Mouse (Mus musculus): ENCODE results near the gene Rbm46.
A peak's percentile ranks its signal among the peaks of the same experiment; 100 is the strongest.

The Rbm46 gene

DNA sequence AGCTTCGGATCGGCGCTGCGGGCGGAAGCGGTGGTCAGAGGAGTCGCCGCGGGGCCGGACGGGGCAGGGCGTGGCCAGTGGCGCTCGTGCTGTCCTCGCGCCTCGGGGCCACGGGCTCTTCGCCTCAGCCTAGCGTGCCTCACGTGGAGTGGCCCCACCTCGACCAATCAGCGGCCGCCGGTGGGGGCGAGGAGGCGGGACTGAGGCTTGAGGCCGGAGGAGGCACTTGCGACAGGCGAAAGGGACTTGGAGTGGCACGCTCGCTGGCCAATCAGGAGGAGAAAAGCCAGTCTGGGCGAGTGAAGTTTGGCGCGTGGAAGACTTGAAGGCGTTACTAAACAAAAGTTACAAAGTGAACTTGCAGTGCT, at the start of gene Rbm46:
Gene Rbm46, minus strand, starts transcription at position 112 of the 368 bp plus-strand sequence.
- peak; percentile 13 for DNase-seq

- DNase-seq: no peak
Observed at GRCm38 (mm10) chr3:82915632-82916031, 39.3 kb upstream of the Rbm46 start.

- DNase-seq: no peak
Observed at GRCm38 (mm10) chr3:82908671-82909070, 32.4 kb upstream of the Rbm46 start.

GRCm38 (mm10) chr3:82904211-82904908, 28.1 kb upstream of the Rbm46 start:
- no peak for DNase-seq

DNA sequence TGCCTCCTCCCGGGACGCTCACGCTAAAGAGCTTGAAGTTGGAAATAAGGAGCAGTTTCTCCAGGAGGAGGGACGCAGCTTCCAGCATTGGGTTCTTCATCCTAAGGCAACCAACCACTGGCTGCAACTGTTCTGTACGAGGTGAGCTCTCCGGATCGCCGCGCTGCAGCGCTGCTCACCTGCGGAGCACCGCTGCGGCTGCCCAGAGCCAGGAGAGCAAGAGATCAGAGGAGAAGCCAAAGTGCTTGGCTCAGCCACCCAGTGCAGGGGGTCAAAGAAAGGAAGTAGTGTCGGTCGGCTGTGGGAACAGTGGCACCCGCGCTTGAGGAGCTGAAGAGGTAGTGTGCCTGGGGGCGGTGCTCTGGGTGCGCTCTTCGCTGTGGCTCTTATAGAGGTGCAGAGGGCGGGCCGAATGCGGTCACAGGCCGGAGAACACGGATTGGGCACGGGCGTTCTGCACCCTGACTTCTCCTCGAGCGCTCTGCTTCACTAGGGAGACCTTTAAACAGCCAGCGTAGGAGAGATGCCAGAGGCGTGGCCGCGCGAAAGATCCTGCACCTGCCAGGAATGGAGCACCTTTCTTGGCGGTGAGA, 27.4 kb upstream of the Rbm46 start, which contains the start of gene Lrat:
Gene Lrat, minus strand, starts transcription at position 361 of the 593 bp plus-strand sequence.
- DNase-seq: no peak

DNA sequence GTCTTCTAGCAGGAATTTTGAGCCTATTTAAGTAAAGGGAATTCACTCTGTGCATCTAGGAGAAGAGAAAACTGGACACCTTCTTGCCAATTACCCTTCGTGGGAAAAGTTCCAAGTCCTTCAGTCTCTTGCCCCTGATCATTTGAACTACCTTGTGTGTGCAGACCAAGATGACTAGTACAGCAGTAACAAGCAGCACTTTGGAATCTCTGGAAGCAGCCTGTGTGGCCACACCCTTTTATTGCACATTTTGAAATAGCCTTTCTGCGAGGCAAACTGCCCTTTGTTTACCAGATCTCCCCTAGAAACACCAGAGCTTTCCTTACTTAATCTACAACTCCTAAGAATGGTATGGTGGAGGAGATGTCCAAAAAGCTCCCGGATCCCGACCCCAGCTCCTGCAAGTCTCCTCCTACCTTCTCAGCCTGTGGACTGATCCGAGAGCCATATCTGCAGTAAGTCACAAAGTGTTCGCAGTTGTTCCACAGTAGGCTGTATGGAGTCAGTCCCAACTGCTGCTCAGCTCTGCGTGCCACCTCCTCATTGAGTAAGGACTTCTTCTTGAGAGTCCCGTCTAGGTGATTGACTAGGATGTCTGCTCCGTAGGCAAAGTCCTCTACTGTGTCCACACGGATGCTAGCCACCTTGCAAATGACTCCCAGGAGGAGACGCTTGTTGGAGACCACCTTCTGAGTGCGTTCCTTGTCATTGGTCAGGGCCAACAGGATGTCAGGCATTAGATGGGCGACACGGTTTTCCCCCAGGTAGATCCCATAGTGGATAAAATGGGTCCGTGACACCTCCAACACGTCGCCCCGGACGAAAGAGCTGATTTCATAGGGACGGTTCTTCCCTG, 26.7 kb upstream of the Rbm46 start:
- no peak for DNase-seq

- no peak for DNase-seq
Observed at GRCm38 (mm10) chr3:82888842-82889241, 12.6 kb upstream of the Rbm46 start.

DNA sequence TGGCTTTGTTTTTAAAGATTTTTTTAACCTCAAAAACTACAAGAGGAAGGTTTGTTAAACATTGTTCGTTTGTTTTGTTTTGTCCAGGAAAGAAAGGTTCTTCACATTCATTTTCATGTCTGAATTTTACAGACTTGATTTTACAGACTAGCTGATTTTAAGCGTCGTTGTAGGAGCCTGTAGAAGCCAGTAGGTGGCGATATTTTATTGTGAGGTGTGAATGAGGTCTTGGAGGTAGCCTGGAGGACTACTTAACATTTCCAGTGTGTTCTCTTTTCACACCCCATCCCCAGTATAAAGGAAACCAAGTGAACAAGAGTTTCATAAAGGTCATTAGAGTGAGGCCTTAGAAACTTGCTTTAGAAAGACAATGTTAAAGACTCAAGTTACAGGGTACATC, 975 bp upstream of the Rbm46 start:
- DNase-seq: no peak

- peak; percentile 9 for DNase-seq
Observed at GRCm38 (mm10) chr3:82875671-82876371, 462 bp downstream of the Rbm46 start.

DNA sequence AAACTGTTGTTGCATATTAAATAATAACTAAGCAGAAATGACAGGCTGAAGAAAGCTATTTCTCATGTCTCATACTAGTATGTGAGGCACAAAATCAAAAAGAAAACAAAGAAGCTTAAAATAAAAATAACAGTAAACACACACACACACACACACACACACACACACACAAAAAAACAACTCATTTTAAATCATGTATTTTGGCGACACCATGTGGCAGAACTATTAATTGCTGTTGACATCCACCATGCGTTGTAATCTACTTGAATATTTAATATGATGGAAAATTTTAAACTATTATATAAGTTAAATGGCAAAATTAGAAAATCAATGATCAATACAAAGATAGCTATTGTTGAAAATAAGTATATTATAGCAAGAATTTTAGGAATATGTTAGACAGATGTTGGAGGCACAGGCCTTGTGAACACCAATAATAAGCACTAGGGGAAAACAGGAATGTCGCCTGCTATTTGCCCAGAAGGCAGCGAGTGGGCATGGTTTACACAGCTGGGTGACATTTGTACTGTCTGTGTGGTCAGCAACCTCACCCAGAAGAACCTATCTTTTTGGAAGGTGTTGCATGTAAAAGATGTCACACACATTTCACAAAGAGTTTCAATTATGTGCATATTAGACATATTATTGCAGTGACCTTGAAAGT, 18.7 kb downstream of the Rbm46 start:
- peak; percentile 7 for DNase-seq

GRCm38 (mm10) chr3:82825165-82825564, 51.1 kb downstream of the Rbm46 start:
- no peak for DNase-seq

GRCm38 (mm10) chr3:82811851-82812250, 64.4 kb downstream of the Rbm46 start:
- no peak for DNase-seq

DNA sequence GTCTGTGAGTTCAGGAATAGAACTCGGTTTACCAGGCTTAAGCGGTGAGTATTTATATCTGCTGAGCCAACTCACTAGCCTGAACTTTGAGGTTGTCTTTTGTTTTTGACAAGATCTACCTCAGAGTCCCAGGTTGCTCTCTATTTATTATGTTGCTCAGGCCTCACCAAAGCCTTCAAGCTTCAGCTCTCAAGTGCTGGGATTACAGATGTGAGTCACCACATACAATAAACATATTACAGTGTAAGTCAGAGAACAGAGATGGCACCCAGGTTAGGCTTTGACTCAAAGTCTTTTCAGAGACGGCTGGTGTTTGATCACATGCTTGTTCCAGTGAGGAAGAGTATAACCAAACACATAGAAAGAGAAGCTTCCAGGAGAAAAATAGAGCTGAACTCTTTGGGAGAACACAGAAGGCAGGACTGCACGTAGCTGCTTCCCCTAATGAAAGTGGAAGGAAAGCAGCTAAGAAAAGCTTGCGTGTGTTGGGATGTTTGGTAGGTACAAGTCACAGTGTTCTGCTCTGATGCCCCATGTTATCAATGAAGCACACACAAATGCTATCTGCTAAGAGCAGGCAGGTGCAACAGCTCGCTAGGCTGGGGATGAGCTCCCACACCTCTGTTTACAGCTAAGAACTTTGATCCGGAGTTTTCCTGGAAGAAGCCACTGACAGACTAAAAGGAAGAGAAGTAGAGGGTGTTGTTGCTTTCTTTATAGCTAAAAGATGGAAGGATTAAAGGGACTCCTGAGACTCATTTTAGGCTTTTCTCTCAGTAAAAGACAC, 65.8 kb downstream of the Rbm46 start:
- no peak for DNase-seq

DNA sequence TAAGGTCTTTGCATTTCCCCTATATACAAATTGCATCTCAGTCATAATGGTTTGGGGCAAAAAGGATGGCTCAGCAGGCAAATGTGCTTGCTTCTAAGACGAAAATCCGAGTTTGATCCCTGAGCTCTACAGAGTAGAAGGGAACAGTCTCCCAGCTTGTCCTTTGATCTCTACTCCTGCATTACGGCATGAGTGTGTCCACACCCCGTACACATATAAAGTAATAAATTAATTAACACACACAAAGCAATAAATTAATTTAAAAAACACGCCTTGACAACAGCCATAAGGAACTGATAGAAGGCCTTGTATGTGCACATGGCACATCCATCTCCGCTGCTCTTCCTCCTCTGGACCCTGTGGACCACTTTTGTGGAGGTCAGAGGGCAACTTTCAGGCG, 66.5 kb downstream of the Rbm46 start:
- DNase-seq: no peak

DNA sequence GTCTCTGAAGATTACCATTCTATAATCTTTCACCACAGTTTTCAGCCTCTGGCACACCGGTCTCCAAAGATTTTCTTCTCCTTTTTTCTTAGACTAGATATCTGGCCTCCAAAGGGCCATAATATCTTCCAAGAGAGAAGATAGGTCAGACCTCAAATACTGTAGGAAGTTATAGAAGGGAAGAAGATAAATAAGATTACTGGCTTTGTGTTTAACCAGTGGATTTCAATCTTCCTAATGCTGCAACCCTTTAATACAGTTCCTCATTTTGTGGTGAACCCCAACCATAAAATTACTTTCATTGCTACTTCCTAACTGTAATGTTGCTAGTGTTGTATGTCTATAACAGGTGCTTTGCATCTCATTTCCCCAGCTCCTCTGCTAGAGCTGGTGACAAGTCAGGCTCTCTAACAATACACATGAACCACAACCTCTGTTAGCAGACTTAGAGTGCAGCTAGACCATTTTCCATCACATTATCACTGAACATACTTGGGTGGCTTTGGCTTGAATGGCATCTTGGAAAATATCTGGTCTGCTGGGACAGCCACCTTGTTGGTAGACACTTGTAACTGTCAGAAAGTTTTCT, 67.9 kb downstream of the Rbm46 start:
- no peak for DNase-seq

GRCm38 (mm10) chr3:82805291-82805690, 71.0 kb downstream of the Rbm46 start:
- no peak for DNase-seq

GRCm38 (mm10) chr3:82800470-82800843, 75.8 kb downstream of the Rbm46 start:
- DNase-seq: no peak

DNA sequence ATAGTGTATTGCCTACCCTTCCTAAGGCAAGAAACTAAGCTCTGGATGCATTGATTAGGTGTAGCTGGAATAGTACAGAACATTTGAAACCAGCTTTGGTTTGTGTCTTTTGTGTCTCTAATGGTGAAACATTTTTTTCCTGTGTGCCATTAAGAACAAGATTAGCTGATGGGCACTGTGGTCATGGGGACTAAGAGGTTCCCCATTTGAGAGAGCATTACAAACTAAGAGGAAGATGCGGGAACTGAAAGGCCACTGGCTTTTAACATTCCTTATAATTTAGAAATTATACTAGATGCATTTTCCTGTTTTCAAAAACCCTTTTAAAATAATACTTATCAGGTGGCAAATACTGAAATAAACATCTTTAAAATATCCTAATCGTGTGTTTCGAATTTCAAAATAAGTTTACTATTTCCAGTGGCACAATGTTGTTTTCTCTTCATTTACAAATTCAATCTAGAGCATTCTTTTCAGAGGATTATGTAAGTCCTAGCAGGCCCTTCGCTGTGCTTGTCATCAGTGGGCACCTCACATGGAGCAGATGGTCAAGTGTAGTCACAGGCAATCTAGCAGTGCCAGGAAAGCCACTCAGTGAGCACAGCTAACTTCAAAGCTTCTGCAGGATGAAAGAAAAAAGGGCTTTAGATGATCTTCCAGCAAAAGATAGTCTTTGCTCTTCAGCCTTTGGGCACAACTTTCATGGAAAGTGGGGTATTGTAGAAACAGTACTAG, 76.4 kb downstream of the Rbm46 start:
- no peak for DNase-seq

- no peak for DNase-seq
Observed at GRCm38 (mm10) chr3:82793656-82794055, 82.6 kb downstream of the Rbm46 start.

DNA sequence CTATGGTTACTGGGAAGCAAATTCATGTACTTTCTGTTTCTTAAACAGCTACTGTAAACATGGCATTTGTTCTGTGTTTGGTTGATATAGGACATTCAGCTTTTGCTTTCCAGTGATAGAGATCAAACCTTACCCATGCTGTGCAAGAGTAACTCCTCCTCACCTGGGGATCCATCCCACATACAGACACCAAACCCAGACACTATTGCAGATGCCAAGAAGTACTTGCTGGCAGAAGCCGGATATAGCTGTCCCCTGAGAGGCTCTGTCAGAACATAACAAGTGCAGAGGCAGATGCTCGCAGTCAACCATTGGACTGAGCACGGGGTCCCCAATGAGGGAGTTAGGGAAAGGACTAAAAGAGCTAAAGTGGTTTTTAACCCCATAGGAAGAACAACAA, 84.6 kb downstream of the Rbm46 start:
- no peak for DNase-seq
